Mouse (Mus musculus) lung, postnatal 4 days (tissue): ENCODE data around the gene Spats2l.

Experiments
- DNase-seq, 2 experiments: peaks; one replicate each; pipeline ENCODE4 v3.0.0; 2021

Gene Spats2l

DNA sequence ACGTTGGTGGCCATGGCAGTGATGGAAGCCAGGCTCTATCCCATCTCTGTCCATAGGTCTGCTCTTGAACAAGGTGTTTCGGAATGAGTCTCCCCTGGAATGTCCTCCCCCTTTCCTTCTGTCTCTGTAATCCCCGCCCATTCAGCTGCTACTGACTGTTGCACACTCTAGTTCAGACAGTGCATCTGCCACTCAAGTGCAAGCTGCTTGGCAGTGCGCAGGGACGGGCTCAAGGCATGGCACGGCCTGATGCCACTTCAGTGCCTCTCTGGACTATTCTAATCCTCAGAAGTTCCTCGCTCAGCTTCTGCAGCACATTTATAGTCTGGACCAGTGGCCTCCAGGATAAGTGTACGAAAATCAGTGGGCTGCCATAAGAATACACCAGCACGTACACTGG, 52.3 kb downstream of the Spats2l start:
- no peak for DNase-seq

DNA sequence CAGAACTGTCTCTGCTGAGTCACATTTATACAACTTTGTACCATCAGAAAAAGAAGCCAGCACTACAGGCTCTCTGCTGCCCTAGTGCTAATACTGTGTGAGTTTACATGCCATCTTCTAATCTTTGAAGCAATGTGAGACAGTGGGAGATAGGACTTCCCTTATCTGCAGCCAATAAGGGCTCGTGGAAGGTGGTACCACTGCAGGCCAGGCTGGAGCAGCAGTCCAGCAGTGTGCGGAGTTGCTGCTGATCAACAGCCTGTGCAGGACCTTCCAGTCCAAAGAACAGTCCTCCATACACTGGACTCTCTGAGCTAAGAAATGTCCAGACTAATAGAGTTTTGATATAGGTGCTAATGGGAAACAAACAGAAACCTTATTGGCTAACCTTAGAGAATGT, 59.2 kb downstream of the Spats2l start:
- no peak for DNase-seq

DNA sequence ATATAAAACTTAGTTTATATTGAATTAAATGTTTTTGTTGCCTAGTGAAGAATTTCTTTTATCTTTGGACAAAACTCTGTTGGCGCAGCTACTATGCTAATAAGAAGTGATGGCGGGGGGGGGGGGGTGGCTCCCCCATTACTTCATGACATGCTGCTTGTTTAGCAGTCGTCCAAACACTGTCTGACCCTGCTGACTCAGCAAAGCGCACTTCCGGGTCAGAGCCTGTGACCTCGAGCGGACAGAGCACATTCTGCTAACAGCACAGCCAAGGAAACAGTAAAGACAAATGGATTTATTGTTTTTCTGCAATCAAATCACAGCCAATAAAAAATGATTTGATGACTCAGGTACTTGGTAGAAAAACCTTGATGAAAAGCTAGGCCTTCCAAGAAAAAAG, 61.2 kb downstream of the Spats2l start:
- DNase-seq: peak; percentile 22 to 63

DNA sequence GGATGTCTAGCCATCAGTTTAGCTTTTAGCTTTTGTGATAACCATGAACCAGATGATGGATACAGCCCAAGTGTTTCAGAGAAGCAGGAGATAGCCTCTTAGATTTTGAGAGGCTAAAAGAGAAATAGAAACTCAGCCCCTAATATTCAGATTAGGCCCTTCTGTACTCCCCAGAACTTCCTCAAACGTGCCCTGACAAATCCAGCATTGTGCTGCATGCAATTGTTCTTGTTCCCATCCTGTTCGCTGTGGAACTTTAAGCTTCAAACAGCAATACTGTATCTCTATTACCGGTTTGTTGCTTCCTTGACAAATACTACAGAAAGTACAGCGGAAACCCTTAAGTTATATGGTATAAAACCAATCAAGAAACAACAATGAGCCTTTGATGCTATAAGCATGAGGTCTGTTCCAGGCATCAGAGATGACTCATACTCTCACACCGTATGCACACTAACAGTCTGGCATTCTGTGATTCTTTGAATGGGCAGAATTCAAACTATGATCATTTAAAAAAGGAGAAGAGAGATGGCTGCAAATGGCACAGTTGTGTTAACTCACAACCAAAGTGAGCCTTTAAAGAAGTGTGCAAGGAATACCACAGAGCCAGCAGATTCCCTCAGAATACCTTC, 62.8 kb downstream of the Spats2l start:
- no peak for DNase-seq

DNA sequence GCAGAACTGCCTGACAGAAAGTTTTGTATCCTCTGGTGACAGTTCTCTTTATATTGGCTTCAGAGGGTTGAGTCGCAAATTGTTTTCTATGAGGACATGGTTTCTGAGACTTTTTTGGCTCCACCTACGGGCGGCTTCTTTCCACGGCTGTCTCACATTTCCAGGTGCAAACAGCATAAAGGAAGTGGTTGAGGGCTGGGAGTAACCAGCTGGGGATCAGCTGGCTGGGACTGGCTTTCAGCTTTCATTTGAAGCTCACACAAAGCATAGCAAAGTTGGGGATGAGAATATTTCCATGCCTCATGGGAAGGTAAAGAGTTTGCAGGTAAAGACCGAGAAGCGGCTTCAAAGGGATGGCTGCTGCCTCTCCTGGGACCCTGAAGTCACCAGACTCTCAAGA, 65.9 kb downstream of the Spats2l start:
- DNase-seq: no peak

DNA sequence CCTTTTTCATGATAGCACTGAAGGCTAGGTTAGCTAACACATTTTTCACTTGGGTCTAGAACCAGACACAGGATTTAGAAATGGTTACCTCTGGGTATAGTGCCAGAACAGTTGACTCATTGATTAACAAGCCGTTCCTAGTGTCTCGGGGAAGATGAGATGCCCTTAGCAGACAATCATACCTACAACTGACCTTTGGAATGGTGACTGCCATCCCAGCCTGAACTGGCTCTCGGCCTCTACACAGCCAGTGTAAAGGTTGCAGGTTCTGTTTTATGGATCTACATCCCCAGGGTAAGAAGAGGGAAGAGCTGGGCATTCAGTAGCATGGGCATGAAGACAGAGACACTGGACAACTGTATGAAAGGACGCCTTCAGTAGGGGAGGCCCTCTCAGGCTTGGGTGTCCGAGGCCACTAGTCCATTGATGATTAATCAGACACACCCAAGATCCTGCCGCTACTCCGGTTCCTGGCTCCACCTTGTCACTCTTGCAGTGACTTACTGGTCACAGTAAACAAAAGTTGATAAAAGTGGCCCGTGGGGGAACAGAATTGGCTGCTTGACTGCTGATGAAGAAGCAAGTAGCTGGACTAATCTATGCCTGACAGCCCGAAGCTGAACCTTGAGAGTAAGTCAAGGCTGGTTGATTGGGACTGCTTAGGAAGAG, 71.2 kb downstream of the Spats2l start:
- DNase-seq: no peak

DNA sequence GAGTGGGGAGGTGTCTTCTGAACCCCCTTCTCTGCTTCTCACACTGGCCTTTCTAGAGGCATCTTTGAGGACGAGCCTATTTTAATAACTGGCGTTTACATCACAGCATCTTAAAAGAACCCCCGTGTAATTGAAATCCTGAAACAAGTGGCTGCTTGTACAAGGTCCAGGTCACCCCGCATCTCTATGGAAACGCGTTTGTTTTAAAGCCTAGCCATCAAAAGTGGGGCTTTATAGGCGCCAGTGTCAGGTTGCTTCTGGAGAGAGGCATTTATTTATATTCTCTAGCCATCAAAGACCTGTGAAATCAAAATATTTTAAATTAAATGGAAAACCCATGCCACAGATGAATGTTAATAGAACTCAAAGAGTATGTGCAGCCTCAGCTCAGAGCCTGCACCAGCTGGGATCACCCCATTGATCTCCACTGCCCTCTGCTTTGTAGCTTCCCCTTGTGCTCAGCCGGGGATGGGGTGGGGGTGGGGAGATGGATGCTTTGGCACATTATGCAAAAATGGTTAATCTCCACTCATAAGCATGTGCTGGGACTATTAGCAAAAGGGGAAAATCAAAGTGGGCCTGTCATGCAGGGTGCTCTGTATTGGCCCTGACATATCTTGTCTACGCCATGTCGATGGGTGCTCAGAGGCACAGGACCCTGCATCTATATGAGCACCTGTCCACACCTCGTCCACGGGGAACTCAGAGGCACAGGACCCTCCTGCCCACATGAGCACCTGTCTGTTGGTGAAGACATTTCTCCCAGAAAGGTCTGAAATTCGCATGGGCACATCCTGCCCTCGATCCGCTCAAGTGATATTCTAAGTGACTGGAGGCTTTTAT, 73.1 kb downstream of the Spats2l start:
- no peak for DNase-seq

DNA sequence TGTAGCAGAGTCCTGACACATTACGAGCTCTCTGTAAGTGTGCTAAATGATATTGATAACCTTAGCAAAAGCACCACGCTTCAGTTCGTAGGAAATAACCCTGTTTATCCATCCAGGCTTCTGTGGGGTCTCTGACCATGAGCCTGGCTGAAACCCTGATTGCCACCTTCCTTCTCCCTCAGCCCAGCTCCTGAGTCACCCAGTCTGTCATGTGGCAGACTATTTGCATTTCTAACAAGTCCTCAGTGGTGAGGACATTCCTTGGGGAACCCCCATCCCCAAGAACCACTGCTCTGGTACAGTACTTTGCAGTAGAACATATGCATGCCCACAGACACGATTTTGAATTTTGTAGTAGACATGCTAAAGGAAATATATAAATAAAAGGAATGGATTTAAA, 75.1 kb downstream of the Spats2l start:
- no peak for DNase-seq

DNA sequence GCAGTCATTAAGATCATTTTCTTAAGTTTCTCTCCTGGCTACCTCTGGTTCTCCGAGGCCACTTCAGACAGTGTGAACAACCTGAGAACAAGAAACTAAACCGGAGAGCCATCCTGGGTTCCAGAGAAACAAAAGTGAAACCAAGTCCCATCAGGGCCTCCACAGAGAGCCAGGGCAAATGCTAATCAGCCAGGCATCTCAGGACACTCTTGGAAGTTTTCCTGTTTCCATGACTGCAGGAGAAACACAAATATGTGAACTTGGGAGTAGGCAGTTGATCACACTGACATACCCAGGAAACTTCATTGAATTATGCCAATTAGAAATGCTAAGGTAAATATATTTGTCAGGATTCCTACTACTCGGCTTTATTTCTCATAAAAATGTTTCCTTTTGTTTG, 76.0 kb downstream of the Spats2l start:
- peak in 1 of 2 experiments; percentile 25 for DNase-seq

DNA sequence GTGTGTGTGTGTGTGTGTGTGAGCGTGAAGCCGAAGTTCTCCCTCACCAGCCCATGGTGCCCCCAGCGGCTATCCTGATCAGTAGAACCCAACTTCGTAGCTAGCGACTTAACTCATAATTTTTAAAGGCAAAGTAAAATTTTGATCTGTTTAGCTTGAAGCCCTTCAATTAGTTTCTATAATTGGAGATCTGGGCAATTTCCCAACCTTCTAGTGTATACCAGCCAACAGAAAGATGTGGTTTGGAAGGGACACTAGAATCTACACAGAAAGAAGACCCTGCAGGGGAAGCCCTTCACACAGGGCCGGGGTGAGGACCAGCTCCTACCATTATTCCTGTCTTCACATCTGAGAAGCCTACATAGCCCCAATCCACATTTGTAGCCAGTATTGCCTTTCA, 77.9 kb downstream of the Spats2l start:
- no peak for DNase-seq

DNA sequence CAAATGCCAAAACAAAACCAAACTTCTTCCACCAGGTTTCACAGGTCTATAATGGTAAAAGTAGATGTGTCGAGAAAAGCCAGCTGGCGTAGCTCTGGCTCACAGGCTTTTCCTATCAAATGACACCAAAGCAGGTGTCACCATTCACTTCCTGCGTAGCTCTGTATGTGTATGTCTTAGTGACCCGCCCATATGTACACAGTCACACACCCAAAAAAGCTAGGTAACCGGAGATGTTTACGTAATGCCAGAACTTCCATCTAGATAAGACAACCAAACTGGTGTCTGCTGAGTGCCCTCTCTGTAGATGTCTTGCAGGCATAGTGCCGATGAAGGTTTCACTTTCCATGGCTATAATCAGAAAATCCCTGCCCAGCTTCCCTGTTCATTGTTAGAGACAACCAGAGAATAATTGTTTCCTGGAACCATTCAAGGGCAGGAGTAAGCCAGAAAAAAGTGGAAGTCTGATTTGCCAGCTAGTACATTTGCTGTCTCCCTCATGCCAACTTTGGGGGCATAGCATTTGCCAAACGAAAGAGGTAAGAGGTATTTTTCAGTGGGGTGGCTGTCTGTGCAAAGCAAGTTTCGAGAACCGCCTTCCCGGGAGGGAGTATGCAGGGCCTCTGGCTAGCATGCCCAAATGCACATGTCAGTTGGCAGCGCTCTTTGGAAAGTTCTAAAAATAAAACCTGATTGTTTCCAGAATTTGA, 78.8 kb downstream of the Spats2l start:
- peak; percentile 21 to 33 for DNase-seq

DNA sequence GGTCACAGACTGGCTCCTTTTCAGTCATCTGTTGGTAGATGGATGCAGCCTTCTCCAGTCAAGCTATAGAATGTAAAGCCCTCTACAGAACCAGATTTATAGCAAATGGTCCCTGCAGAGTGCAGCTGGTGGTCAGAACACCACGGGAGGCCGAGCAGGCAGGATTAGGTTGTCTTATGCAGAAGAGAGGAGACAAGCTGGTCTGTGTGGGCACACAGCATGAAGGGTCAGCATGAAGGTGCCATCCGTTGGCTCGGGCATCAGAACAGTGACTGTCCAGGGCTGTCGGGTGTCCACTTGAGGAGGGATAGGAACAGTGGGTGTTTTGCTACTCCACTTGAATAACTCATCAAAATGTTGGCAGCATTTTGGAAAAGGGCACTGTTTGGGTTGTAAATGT, 83.8 kb downstream of the Spats2l start:
- no peak for DNase-seq

DNA sequence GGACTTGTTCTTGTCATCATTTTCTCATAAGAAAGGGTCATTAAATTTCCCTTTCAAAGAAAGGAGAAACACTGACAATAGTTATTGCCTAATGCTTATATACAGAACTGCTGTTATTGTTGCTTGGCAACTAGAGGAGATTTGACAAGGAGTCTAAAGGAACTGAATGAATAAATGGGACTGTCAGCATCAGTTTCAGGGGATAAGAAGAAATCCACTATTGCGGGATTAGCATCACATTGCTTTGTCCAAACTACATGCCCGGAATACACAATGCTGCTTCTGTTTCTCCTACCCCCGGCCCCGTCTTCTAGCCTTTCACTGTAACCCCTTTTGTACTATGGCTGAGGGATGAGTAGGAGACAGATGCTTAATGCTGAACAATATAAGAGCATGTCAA, 88.1 kb downstream of the Spats2l start:
- no peak for DNase-seq

DNA sequence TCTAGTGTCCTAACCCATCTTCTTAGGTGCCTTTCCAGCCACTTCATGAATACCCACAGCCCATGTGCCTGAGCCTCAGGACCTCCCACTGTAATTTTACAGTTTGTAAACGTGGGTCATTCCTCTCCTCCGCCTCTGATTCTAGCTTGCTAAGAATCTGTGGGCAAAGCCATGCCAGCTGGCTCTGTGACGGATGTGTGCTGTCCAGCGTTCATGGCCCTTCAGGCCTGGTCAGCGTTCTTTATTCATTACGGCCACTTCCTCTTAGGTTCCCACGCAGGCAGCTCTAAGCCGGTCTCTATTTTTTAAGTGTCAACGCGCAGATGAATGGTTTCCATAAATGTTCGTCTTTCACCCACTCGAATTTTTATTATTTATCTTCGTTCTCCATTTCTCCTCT, 94.7 kb downstream of the Spats2l start:
- DNase-seq: peak; percentile 33 to 58

DNA sequence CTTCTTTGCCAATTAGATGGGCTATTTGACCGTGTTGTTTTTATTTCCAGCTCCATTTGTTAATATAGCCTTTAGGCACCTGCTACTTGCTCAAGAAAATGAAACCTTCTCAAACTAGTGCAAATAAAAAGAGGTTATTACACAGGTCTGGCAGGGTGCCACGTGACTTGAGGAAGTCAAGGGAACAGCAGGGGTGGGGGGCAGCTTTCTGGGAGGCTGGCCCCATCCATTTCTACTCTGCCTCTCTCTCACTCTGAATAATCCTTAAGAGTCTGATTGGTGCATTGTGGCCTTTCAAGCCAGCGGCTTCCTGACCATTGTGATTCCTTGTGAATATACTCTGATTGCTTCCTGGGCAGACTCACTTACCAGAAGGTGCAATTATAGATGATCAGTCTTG, 98.0 kb downstream of the Spats2l start:
- no peak for DNase-seq

DNA sequence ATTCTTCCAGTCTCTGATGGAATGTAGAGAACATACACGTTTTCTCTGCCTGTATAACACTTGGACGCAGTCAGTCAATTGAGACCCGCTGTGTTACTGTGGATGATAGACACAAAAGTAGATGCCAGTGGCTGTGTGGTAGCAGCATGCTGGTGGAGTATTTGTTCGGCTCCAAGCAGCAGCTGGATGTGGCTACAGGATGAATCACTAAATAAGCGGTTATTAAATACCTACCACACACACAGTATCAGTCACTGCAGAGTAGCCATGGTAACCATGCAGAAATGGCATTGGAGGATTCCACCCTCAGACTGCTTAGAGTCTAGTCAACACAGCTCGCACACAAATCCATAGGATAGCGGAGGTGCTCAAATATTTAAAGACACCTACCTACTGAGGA, 100.0 kb downstream of the Spats2l start:
- no peak for DNase-seq

DNA sequence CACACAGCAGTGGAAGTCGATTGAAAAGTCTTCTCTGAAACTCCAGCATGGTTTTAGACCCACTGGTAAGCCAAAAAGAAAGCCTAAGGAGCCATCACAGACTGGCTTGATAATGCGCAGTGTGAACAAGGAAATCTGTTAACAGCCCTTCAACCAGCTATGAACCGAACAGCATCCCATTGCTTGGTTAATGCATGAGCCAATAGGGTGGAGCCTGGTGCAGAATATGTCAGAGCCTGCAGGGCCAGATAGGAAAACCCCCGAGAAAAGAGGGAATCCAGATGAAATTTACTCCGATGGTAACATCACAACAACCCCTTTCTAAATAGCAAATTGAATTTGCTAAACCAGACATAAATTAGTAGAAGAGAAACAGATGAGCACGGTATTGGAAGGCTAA, 101.1 kb downstream of the Spats2l start:
- DNase-seq: no peak

DNA sequence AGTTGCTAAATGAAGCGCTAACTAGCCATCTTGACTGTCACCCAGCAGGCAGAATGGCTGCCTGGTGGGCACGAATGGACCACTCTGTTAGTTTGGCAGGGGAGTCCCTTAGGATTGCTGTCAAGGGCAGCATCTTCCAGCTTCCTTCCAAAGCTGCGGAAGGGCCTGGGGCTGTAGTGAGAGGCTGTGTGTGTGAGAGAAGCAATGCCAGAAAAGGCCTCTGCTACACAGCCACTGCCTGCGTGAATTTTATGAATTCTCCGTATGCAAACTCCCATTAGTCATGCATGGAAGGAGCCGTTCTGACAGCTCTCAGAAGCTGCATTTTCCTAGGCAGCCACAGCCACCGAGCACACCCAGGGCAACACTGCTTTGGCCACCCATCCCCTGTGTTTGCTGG, 101.5 kb downstream of the Spats2l start:
- DNase-seq: no peak

DNA sequence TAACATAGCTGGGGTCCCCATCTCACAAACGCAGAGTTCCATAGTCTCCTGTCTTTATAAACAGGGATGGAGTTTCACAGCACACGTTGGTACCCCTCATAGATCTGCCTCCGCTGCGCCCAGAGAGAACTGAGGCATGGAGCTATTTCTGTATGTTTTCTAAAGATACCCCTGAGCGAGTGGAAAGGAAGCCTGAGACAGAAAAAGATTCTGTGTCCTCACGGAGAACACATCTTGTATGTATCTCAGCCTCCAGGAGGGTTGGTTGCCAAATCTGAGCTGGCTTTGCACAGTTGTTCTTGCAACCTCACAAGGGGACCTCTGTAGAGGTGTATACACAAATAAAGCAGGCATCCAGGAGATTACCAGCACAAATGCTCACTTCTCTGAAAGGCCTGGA, 105.0 kb downstream of the Spats2l start:
- no peak for DNase-seq

DNA sequence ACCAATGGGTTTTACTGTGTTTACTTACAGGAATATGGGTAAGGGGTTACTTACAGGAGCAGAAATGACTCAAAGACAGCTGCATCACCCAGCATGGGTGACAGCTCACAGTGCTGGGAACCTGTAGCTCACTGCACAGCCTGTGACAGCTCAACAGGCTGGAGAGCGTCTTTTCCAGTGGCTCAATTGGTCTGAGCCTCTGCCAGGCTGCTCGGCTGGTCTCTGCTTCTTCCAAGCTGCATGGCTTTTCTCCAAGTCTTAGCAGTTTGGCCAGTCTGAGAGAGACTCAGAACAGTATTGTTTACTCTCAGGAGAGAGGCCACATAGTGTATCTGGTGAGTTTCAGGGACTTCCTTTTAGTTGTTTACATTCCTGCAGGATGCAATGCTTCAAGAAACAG, 110.9 kb downstream of the Spats2l start:
- DNase-seq: peak in 1 of 2 experiments; percentile 36

DNA sequence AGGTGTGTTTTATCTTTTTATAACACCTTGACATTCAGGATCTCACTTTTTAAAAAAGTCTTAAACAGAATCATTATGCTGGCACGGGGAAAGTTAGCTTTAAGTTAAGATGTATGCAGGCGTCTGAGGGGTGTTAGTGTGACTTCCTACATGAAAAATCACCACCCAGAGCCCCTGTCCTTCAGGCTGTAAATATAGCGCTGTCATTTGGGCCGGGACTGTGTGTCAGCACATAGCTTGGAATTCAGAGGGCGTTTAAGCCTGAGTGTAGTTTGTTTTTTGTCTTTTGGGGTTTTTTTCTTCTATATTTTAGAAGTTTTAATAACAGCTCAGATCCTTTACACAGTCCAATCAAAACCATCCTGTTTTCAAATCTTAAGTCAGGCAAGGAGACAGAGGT, 115.8 kb downstream of the Spats2l start:
- DNase-seq: no peak

DNA sequence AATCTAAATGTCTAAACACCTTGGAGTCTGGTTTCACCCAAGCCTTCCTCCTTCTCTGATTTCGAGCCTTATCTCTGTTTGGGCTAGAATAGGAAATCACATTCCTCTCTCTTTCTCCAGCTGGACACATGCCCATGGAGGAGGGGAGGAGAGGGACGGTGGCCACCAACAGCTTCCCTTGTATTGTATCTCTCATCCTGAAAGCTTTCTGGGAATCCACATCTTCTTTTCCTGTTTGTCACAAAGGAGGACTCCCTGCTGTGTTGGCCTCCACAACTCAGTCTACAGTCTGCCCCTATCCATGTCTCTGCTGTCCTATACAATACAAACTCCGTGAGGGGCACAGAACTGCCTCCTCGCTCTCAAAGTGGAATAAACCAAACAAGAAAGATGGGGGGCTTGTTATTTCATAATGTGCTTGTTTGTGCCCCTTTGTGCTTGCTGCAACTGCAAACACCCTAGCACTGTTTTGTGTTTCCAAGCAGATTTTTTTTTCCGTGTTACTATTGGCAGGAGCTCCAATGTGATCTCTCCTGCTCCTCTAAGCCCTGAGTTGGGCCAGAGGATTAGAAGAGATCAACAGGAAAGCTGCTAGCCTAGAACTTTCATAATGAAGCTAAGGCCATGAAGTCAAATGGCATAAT, 116.4 kb downstream of the Spats2l start:
- DNase-seq: peak; percentile 54 to 65

DNA sequence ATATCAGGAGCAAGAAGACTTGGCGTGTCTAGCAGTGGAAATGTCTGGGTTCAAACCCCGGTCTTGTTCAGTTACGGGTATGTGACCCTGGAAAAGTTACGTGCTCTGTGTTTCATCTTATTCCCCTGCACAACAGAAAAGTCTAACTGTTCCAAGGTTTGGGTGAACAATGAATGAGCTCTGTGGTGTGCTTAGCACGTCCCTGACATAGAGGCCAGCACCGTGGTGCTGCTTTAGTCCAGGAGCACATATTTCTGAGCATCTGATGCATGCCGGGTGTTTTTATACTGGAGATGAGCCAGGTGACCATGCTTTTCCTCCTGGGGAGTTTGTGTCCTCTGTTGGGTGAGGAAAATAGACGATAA, 116.9 kb downstream of the Spats2l start:
- no peak for DNase-seq
